Mouse (Mus musculus) mouse trophoblast stem cell (cell line): ENCODE results near the gene Pcgf5.

Source experiments
- in situ Hi-C, 2 experiments: fragments of 300-500 bp; cut with MseI, MboI; formaldehyde crosslinking; loops; 2 replicates in 1 of 2; 3 replicates in 1 of 2; pipeline ENCODE4 v1.15.1; 2025

Pcgf5 gene

DNA sequence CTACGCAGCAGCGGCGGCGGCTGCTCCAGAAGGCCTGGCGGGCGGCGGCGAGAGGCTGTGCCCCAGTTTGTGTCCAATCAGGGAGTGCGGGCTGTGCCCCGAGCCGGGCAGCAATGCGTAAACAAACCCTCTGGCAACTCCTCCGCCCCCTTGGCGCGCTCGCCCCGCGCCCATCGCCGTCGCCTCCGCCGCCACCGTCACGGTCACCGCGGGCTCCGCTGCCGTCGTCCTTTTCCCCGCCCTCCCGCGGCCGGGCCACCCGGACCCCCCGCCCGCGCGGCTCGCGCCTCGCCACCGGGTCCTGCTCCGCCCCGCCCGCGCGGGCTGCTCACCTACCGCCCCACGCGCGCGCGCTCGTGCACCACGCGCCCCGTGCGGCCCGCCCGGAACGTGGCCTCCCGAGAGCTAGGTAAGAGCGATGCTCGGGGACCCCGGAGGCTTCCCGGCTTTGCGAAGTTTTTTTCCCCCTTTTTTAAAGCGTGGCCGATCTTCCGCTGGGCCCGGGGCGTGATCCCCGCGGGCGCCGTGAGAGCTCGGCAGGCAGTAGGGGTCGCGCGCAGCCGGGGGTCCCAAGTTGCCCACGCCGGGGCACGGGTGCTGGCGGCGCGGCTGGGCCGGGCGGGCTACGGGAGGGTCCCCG is at the start of gene Pcgf5:
Gene Pcgf5, plus strand, starts transcription at position 149 of the 640 bp plus-strand sequence.
- in situ Hi-C loops = no loop called here

DNA sequence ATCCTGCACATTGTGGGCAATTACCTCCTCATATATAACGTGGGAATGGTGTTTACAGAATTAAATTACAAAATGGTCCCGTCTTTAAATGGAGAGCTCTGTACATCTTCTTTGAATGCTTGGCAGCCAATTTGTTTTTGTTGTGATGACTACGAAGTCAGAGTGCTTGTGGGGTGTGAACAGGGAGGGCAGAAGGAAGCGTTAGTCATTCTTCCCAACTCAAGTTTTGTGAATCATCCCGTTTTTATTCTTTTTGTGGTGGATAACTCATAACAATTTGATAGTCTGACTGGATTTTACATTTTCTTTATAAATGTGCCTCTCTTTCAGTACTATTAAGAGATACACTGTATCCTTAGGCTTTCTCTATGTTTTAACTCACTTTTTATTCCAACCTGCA is 42.6 kb upstream of the Pcgf5 start:
- in situ Hi-C loops = no loop called here

DNA sequence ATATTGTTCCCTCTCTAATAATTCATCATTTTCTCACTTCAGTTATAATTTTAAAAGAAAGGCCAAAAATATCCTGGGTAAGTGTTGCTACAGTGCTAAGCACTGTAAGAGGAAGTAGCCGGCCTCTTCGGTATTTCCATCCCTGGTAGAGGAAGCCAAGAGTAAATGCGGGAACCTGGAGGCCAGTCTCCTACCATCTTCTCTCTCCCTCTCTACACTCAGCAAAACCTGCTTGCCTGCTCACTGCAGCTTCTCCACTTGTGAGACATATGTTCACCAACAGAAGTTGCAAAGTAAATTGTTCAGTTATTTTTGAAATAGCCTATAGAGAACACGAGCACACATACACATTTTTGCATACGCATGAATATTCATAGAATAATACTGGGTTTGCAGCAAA is 34.1 kb upstream of the Pcgf5 start:
- in situ Hi-C loops = no loop called here

DNA sequence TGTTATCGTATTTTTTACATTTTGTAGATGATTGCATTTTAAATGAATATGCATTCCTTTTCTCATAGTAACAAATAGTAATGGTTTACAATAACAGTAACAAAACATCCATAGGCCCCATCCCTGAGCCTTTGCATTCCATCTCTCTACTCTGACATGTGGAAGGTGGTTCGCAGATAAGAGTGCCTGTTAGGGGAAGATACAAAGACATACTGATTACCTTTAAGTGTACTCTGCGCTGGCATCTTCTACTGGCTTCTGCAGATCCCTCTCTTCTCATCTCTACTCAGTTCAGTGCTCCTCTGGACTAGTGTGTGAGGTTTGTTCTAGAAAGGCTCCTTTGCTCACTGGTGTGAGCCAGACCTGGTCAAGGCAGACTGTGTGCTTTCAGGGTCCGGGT is 28.4 kb upstream of the Pcgf5 start:
- in situ Hi-C loops = no loop called here

DNA sequence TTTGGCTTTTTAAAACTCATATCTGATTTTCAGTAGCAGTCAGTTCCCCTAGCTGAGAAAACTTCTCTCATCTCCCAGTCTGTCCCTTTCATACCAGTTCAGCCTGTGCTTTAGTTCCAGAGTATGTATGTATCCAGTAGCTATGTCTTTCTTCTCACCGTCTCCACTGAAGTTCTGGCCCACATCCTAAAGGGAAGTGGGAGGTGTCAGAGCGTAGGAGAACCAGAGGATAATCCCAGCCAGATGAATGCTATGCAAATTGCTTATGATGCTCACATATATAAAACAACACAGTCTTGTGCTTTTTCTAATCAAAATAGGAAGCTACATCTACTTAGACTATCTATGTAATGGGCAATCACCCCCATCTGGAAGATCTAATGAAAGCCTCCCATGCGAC is 27.0 kb upstream of the Pcgf5 start:
- in situ Hi-C loops = no loop called here

DNA sequence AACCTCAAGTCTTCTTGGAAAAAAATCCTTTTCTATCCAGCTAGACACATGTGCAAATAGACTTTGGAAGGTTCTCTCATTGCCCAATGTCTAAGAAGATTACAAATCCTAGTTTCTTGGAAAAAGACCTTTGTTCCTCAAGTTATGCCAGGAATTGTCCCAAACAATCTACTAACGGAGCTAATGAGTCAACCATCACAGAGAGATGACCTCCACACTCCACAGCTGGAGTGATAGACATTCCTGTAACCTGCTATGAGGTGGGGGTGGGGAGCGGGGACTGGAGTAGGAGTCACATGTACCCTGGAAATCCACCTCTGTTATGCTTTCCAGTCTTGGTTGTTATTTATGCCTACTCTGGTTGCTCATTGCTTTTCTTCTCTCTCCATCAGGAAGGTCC is 24.8 kb upstream of the Pcgf5 start:
- in situ Hi-C loops = no loop called here

DNA sequence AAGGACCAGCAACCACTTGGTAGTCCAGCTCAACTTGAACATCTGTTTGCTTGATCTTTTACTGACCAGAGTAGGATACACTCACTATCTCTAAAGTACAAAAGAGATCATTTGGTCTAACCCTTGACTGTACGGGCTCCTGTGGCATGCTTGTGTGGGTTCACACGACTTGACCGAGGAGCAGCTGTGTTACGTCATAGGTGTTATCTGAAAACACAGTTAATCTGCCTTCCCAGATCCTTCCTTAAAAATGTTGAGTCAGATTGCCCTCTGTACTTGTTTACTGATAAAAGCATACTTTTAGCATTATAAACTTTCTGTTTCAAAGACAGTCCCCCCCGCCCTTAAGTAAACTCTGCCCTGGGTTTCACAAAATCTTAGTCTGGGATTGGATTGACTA is 19.4 kb upstream of the Pcgf5 start:
- in situ Hi-C loops = no loop called here

DNA sequence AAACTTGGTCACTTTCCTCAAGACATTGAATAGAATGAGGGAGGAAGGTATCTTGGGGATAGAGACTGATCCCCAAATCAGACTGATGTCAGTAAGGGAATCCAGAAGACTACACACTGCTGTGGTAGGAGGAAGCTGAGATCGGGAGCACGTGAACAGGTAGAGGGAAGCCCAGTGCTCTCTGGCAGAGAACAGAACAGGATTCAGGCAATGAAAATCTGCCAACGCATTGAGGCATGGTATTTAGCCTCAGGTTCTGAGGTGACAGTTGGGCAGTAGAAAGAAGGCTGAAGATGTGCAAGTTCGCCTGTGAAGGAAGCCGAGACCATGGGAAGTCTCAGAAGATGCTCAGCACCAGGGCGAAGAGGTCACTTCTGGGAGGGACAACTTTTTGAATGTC is 733 bp upstream of the Pcgf5 start:
- in situ Hi-C loops = no loop called here

DNA sequence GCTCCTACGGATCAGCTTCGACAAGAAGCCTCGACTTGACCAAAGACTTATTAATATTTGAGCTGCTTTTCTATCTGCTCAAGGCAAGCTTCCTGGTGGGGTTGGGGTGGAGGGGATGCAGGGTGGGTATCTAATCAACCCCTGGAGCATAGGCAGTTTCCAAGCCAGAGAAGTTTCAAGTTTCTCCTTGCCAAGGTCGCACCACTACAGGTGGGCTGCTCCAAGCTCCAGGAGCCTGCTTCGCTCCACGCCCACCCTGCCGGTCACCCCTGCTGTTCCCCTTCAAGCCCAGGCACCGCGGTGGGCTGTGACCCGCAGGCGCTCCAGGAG is 313 bp upstream of the Pcgf5 start:
- in situ Hi-C loops = no loop called here

DNA sequence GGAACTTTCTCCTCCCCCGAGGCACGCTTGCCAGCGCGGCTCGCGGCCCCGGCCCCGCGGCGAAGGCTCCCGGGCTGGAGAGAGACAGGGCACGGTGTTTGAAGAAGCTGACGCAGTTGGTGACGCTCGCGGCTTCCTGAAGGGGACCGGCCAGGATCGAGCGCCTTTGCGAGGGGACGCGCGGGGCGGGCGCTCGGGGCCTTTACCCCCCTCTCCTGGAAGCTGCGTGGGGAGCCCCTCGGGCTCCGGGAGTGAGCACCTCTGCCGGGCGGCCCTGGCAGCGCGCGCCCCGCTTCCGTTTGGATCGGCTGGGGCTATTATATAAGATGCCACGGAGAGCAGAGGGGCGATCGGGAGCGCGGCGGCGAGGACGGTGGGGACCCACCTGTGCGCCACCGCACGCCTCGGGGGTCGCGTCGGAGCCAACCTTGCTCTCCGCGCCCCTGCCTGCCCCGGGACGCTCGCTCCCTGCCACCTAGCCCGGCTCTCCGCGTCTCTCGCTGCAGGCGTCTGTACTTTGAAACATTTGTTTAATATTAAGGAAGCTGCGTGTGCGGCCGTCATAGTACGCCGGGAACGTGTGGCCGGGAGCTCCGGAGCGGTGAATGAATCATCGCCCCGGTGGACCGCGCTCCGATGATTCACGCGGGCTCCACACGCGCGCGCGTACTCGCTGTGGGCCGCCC is 835 bp downstream of the Pcgf5 start:
- in situ Hi-C loops = no loop called here

DNA sequence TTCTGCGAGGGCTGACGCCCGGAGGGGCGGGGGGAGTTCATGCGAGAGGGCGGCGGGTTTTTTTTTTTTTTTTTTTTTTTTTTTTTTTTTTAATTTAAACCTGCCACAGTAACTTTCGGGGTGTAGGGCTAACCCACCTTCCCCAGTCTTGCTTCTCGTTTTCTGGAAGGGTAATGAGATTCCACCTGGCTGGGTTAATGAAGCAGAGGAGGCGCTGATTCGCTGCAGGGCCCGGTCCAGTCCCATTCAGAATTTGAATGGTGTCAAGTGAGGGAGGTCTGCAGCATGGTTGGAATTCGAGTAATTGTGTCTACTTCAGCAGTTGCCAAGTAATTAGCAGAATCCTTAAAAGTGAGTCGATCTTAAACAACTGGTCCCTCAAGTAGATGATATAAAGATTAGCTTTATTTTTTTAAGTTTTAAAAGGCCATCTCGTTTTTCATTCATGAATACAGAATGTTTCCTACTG is 1.4 kb downstream of the Pcgf5 start:
- in situ Hi-C loops = no loop called here

DNA sequence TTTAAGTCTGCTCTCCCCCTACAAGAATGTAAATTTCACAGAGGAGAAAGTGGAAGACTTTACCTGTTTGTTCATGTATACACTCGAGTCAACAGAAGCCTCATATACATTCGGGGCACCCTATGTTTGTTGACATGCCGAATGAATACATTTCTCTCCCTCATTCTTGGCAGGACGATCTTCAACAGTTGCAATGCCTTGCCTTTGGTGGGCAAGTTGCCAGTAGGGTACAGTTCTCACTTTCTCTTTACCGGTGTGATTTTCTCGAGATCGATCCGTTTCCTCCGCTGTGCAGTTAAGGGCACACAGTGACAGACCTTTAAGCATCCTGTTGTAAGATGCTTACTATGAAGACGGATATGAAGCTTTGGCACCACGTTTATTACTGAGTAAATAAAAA is 2.1 kb downstream of the Pcgf5 start:
- in situ Hi-C loops = no loop called here

DNA sequence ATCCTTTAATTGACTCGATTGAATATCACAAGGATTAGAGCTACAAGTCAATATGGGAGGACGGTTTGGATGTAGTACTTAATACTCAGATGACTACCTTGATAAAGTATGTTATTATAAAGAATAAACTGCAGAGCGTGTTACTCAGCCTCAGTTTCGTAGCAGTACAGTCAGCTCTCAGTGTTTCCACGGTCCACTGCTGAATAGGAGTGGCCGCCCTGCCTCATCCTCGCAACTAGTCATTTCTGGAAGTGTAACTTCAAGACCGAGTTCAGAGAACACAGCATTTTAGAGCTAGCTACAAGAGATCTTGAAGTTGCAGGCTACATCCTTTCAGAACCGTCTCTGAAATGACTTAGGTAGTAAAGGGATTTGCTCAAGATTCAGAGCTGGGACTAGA is 2.8 kb downstream of the Pcgf5 start:
- in situ Hi-C loops = no loop called here

DNA sequence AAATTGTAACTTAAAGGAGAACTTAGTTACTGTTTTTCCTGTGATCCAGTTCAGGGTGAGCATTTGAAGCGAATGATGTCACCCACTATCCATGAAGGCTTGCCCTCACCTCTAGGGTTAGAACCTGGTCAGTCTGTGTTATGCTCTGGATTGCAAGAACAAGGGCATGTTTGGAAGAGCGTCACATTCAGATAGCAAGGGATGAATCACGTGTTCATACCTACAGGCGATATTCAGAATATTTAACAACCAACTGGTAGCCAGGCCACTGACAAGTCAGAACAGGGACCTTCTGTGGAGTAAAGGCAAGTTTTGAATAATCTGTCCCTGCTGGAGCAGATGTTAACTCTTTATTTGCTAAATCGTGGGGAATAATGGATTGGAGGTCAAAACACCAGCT is 14.4 kb downstream of the Pcgf5 start:
- in situ Hi-C loops = no loop called here

DNA sequence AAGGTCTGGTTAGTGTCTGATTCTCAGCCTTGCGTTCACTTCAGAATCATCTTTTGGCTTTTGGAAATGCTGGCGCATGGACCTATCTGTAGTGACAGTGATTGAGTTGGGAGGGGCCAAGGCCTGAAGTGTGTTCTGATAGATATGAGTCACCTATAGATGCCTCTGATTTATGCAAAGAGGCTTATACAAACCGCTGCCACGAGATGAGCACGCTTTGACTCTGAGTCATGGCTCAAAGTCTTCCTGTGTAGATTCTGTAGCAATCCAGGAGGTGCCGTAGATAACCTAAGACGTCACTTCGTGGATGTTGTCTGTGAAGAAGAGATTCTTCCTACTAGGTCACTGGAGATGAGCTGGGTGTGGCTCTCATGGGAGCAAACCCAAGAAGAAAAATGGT is 16.6 kb downstream of the Pcgf5 start:
- in situ Hi-C loops = no loop called here

DNA sequence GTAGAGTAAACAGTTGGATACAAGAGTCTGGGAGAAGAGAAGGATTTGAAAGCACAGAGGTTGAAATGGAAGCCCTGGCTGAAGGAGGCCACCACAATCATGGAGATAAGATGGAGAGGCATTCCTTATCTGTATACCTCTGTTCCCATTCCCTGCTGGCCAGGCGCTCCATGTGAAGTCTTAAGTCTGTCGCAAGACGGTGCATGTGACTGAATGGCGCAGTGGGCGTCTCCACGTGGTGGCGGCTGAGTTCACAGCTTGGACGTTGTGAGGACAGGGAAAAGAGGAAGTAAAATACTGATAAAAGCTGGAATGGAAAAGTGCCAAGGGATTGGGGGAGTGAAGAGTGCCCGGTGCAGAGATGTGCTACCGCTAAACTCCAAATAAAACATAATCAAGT is 23.4 kb downstream of the Pcgf5 start:
- in situ Hi-C loops = no loop called here

DNA sequence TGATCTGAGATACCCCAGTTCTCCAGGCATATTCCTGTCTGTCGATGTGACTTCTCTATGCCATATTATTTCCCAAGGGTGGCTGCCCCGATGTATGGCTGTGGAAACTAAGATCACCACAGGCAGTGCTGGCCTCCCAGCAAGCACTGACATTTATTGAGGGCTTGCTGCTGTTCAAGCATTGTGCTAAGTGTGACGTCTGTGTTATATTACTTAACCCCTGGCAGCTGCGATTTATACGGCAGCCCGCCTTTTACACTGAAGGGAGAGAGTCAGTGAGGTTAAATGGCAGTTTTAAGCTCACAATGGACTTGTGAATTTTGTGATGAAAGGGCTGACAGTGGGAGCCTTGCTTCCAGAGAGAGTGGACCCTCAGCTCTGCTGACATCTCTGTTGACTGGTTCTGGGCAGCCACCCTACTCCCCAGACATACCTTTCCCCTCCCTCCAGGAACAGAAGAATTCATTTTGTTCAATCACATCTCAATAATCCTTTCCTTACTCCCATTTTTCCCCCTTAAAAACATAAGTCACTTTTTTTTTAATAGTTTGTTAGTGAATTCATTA is 25.0 kb downstream of the Pcgf5 start:
- in situ Hi-C loops = no loop called here

DNA sequence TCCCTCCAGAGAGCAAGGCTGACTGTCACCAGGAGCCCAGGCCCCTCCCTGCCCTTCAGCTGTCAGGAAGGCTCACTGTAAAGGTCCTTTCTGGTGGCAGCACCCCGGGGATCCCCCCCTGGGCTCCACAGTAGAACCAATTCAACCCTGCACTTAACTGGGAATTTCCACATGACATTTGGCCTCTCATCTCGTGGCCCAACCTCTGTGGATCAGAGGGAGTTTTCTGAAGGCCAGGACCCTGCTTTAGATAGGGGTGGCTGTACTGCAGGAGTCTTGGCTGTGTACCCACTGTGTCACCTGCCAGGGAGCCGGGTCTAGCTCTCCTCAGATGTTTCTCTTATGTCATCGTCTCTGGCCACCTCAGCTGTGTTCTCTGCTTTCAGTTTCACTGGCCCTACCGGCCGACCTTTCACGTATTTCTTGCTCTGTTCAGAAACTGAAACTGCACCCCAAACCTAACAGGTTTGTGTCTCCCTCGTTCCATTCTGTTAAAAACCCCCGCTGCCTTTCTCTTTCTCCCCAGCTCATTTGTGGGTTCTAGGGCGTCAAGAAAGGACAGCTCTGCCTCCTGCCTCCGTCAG is 27.2 kb downstream of the Pcgf5 start:
- in situ Hi-C loops = no loop called here

DNA sequence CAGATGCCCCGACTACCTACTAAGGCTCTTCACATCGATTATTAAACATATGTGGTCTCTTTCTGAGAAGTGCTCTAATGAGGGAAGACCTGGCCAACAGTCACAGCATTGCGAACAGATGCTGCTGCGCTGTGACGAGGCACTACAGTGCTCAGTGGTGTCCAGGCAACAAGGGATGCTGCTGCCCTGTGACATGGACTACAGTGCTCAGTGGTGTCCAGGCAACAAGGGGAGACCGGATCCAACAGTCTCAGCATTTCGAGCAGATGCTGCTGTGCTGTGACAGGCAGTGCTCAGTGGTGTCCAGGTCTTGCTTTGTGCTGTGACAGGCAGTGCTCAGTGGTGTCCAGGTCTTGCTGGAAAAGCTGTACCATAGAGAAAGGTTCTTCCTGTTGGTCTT is 29.6 kb downstream of the Pcgf5 start:
- in situ Hi-C loops = no loop called here

DNA sequence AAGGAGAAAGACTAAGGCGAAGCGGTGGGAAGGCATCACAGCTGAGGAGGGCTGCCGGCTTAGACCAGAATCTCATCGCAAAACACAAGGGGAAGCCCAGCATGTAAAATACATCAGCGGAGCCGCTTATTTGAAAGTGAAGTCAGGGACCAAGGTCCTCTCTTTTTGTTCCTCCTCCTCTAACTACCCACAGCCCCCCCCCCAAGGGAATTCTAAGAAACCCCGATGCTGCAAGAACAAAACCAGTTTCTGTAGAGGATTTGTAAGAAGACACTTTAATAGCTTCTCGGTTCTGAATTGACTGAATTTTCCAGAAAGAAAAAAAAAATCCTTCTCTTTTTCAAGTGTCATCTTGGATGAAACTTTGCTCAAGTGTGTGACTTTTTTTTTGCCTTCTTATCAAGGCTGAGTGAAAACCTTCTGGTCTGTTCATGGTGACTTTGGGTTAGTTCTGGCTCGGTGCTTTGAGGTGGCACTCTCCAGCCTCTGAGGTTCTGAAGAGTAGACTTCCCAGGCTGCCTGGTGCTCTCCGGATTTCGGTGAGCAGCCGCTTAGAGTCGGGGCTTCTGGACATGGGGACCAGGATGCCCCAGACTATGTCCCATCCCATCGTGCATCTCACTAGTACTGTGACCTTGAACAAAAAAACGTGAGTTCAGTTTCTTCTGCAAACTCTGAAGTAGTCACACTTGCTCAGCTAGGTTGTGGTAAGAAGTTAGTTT is 30.6 kb downstream of the Pcgf5 start:
- in situ Hi-C loops = no loop called here

DNA sequence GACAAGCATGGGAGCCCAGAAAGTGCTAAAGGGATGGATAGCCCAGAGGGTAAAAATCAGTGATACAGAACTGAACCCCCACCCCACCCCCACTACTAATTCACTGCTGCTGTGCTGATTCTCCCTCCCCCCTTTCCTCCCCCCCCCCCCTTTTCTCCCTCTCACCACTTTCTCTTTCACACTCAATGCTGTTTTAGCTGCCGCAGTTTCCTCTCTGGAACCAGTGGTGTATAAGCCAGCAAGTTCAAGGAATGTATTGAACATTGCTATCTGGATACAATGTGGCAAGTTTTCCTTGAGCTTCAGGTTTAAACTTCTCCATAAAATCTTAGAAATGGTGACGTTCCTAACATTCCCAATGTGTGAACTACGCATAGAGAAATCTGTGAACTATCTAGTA is 34.8 kb downstream of the Pcgf5 start:
- in situ Hi-C loops = no loop called here

DNA sequence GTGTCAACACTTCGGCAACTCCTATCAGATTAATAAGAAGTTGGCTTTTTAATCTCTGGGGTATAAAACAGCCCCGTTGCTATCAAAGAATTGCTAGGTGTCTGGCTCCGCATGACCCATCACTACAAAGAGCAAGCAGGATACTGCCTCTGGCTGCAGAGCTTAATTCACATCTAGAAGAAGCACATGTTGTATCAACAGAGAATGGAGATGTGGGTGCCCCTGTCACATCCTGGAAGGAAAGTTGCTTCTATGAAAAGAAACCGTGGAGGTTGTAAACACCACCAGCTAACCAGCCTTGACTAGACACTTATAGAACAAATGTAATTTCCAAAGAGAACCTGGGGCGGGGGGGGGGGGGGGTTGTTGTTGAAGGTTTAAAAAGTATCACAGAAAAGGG is 35.9 kb downstream of the Pcgf5 start:
- in situ Hi-C loops = no loop called here

DNA sequence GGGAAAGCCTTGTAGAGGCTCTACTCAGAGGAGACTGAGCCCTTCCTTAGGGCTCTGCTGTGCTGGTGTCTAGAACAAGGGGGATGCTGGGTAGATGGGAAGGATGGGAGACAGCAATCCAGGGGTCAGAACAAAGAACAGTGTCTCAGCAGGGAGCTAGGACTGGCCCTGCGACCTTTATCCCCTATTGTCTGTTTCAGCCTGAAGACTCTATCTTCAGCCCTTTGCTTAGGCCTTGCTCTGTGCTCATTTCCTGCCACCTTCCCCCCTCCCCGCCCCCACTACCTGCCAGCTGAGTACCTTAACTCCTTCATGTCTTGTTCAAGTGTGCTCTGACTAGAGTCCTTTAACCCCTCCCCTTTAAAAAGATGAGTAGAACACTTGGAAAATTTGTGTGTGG is 36.3 kb downstream of the Pcgf5 start:
- in situ Hi-C loops = no loop called here
